Mouse (Mus musculus) midbrain, embryonic 10.5 days (tissue): Measurements from ENCODE around the gene Ascl1. TPM values are rescaled to one million over a fixed set of nuclear protein-coding genes. Genes with fewer than 3 reads are reported as not detected.

Source experiments
- DNase-seq: peaks from one replicate; pipeline ENCODE4 v3.0.0-alpha.2; 2017; ENCODE audit warnings: low spot score
- H3K27ac ChIP-seq: fragments of 300-500 bp; sonication (generic); replicated peaks from 2 replicates; pipeline ENCODE4 v1.5.1; 2016; ENCODE audit warnings: mild to moderate bottlenecking
- H3K27me3 ChIP-seq: fragments of 300-500 bp; sonication (generic); 2 replicates; pipeline ENCODE4 v1.6.1; 2016; ENCODE audit warnings: low read depth, mild to moderate bottlenecking; ENCODE audit not compliant: poor library complexity, severe bottlenecking
- H3K36me3 ChIP-seq: fragments of 300-500 bp; sonication (generic); 2 replicates; pipeline ENCODE4 v1.6.1; 2016; ENCODE audit warnings: mild to moderate bottlenecking, moderate library complexity
- H3K4me1 ChIP-seq: fragments of 300-500 bp; sonication (generic); 2 replicates; pipeline ENCODE4 v1.6.1; 2016
- H3K4me3 ChIP-seq: fragments of 300-500 bp; sonication (generic); 2 replicates; pipeline ENCODE4 v1.5.1; 2016; ENCODE audit warnings: mild to moderate bottlenecking, moderate library complexity
- H3K9me3 ChIP-seq: fragments of 300-500 bp; sonication (generic); replicated peaks from 2 replicates; pipeline ENCODE4 v1.6.1; 2016; ENCODE audit warnings: mild to moderate bottlenecking
- WGBS: fragments of 180-500 bp; shearing (Covaris S2); methylation state at CpG from one replicate; pipeline ENCODE4 v1.1.7; 2016; 5-methylcytosine and 5-hydroxymethylcytosine counted together
- polyA plus RNA-seq: library from polyadenylated mRNA; unstranded; fragments of >200 nt; fragmentation: Nextera tagmentation; extraction: Ambion mirVana; gene quantifications from 2 replicates; pipeline ENCODE4 v1.2.1, GENCODE M21; 2016

Ascl1 gene
- polyA plus RNA-seq, 1 experiment from 2014 or later = 29.4 TPM

DNA sequence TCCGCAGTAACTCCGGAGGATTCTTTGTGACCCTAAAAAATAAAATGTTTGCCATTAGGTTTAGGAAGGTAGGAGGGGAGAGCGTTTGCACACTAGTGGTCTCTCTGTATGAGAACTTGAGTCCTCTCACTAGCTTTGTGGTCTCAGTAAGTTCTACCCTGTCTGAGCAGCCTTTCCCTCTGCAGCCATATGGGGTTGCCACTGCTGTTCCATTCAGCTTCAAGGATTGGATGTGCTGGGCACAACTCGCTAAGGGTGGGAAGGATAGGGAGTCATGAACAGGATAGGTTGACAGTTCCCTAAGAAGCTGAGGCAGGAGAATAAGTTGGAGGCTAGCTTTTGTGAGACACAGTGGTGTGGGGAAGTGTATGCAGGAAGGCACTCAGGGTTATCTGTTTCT lies 716 bp upstream of the Ascl1 start:
- Histone ChIP-seq H3K4me3 (peak overlapping the region; percentile 88), H3K27me3 (peaks cover 97% of the 10 kb centered on the region), H3K27ac (peak overlapping the region; percentile 97), H3K36me3 (peaks cover 5% of the 10 kb centered on the region; the same call in 1 of the 2 replicates), H3K9me3 (peaks cover 6% of the 10 kb centered on the region; the same call in 1 of the 2 replicates), H3K4me1 (peaks cover 58% of the 10 kb centered on the region)
- DNase-seq = no peak
- WGBS = 0% methylated on average over 4 of the region's 4 CpGs

DNA sequence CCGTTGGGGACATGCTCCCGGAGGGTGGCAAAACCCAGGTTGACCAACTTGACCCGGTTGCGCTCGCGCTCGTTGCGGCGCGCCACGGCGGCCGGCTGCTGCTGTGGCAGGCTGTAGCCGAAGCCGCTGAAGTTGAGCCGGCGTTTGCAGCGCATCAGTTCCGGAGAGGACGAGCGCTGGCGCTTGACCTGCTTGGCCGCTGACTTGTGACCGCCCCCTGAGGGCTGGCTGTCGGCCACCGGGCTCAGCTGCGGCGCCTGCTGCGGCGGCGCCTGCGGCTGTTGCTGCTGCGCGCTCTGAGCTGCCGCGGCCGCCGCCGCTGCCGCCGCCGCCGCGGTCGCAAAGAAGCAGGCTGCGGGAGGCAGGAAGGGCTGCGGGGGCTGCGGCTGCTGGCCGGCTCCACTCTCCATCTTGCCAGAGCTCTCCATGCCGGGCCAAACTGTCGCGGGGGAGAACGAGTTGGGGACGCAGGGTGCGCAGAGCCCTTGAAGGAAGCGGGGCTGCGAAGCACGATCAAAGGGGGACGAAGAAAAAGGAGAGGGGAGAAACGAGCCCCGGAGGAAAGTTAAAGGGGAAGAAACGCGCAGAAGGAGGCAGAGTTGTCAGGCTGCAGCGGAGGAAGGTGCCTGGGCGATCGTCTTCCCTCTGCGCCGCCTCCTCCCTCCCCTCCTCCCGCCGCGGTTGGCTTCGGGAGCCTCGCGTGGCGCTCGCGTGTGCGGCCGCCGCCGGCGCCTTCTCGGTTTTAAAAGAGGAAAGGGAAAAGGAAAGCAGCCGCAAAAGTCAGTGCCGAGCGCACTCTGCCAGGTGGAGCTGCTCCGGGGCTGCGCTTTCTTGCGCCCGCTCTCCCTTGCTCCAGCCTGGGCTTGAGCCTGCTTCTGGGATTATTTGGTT lies 554 bp downstream of the Ascl1 start:
- DNase-seq = peak; percentile 82
- H3K27me3 ChIP-seq = peaks cover 96% of the 10 kb centered on the region
- peak overlapping the region; percentile 97 for H3K27ac ChIP-seq
- H3K4me1 ChIP-seq = peaks cover 70% of the 10 kb centered on the region
- peak overlapping the region; percentile 88 for H3K4me3 ChIP-seq
- peaks cover 2% of the 10 kb centered on the region; the same call in 1 of the 2 replicates for H3K9me3 ChIP-seq
- H3K36me3 ChIP-seq = peaks cover 5% of the 10 kb centered on the region; the same call in 1 of the 2 replicates
- under 1% methylated on average over 75 of the region's 90 CpGs for WGBS

DNA sequence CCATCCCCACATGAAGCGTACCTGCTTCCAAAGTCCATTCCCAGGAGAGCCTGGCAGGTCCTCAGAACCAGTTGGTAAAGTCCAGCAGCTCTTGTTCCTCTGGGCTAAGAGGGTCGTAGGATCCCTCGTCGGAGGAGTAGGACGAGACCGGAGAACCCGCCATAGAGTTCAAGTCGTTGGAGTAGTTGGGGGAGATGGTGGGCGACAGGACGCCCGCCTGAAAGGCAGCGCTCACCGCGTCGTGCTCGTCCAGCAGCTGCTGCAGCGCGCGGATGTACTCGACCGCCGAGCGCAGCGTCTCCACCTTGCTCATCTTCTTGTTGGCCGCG lies 1.2 kb downstream of the Ascl1 start:
- under 1% methylated on average over 26 of the region's 26 CpGs for WGBS
- peaks cover 96% of the 10 kb centered on the region for H3K27me3 ChIP-seq
- DNase-seq = no peak

DNA sequence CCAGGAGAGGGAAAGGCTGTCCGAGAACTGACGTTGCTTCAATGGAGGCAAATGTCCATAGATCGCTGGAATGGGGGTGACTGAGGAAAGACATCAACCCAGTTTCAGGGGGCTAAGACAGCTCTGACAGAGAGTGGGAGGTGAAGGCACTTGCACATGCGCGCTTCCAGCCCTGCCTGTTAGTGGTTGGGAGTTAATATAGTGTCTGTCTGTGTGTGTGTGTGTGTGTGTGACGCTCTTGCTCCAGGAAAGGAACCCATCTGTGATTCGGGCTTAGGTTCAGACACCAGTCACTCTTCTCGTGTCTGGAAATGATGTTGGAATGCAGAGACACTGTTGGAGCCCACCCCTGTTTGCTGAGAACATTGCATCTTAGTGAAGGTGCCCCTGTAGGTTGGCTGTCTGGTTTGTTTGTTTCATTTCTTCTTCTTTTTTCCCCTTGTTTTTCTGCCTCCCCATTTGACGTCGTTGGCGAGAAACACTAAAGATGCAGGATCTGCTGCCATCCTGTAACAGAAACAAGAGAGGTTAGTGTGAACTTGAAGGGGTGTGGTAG lies 1.9 kb downstream of the Ascl1 start:
- peaks cover 5% of the 10 kb centered on the region; the same call in 1 of the 2 replicates for H3K36me3 ChIP-seq
- H3K4me1 ChIP-seq = peaks cover 83% of the 10 kb centered on the region
- DNase-seq = peak; percentile 50
- no peaks in the 10 kb centered on the region for H3K9me3 ChIP-seq
- peak overlapping the region; percentile 88 for H3K4me3 ChIP-seq
- WGBS = 1% methylated on average over 11 of the region's 11 CpGs
- H3K27me3 ChIP-seq = peaks cover 96% of the 10 kb centered on the region
- H3K27ac ChIP-seq = peak overlapping the region; percentile 97

More for the DNA sequence above, 1.2 kb downstream of the Ascl1 start:
- Histone ChIP-seq H3K9me3 (no peaks in the 10 kb centered on the region), H3K4me3 (peak overlapping the region; percentile 88), H3K27ac (peak overlapping the region; percentile 97), H3K36me3 (peaks cover 5% of the 10 kb centered on the region; the same call in 1 of the 2 replicates), H3K4me1 (peaks cover 76% of the 10 kb centered on the region)

DNA sequence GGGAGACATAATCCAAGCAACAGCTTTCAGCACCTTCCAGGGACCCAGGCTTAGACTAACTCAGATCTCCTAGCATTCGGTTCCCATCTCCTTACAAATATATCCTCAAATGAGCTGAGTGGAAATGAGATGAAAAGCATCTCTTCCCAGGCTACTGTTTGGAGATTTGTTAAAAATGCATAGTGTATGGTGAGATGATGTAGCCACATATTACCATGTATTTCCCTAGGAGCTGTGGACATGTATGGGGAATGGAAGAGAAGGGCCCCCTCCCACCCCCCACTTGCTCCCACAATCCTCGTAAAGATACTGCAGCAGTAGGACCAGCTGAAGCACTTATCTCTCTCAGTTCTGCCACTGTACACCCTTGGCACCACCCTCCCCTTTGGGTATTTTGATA lies 3.1 kb downstream of the Ascl1 start:
- peaks cover 96% of the 10 kb centered on the region for H3K27me3 ChIP-seq
- 6% methylated on average over 2 of the region's 2 CpGs for WGBS

DNA sequence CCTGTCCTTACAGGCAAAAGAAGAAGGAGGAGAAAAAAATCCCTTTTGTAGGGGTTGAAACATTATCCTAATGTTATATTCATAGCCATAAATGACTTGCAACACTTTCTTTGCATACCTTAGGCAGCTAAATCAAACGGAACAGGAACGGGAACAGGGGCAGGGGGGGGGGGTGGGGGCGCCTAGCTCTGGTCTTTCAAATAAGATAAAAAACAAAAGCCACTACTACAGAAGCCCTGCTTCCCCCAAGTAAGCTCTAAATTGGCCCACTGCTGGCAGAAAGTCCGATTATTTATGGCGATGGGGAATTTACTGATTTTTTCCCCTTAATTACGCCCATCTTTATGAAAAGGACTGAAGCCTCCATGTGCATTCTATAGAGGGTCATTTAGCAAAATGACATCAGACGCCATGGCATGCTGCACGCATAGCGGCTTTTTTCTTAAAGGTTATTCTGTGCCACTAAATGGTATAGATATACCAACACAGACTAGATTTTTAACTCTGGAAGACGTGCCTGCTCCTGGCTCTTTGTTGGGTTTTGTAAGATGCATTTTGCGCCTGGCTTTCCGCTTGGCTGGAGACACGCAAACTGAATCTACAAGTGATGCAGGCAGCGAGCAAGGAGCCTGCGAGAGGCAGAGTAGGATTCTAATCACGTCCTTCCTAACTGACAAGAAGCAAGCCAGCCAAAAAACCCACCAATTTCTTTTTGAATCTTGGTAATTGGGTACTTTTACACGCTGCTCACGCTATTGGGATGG lies 4.0 kb downstream of the Ascl1 start:
- under 1% methylated on average over 18 of the region's 18 CpGs for WGBS
- Histone ChIP-seq H3K9me3 (no peaks in the 10 kb centered on the region), H3K27ac (peak overlapping the region; percentile 89), H3K4me1 (peaks cover 94% of the 10 kb centered on the region), H3K36me3 (peaks cover 5% of the 10 kb centered on the region; the same call in 1 of the 2 replicates), H3K27me3 (peaks cover 96% of the 10 kb centered on the region), H3K4me3 (peak overlapping the region; percentile 48)
- peak; percentile 78 for DNase-seq

More for the DNA sequence above, 3.1 kb downstream of the Ascl1 start:
- peaks cover 5% of the 10 kb centered on the region; the same call in 1 of the 2 replicates for H3K36me3 ChIP-seq
- DNase-seq = no peak
- H3K27ac ChIP-seq = peak overlapping the region; percentile 97
- H3K4me3 ChIP-seq = peak overlapping the region; percentile 88
- no peaks in the 10 kb centered on the region for H3K9me3 ChIP-seq
- peaks cover 94% of the 10 kb centered on the region for H3K4me1 ChIP-seq

DNA sequence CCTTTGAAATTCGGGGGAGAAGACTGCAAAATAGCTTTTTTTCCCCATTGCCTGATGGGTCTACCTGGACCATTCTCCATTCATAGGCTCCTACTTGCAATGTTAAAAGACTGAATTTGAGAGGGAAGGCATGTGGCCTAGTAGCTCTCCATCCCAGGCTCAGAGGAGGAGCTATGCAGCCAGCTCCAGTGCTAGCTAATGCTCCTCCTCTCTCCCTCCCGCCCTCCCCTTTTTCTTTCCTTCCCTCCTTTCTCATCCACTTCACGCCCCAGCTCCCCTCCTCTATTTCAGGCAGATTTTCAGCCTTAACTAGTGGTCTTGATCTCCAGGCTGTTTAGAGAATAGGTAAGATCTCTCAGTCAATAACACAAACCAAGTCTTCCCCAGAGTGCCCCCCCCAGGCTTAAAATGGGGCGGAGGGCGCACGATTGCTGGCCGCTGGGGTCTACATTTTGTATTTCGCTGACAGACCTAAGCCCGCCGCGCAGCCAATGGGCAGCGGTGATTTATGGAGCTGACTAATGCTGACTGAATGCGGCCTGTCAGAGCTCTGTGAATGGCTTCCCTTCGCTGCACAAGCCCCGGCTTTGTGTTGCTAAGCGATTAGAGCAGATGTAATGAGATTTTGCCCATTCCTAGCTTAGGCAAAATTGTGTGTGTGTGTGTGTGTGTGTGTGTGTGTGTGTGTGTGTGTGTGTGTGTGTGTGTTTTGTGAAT lies 4.9 kb downstream of the Ascl1 start:
- peak overlapping the region; percentile 48 for H3K4me3 ChIP-seq
- H3K27me3 ChIP-seq = peaks cover 91% of the 10 kb centered on the region
- H3K27ac ChIP-seq = peak overlapping the region; percentile 89
- no peaks in the 10 kb centered on the region for H3K9me3 ChIP-seq
- H3K4me1 ChIP-seq = peaks cover 88% of the 10 kb centered on the region
- peak; percentile 92 for DNase-seq
- WGBS = under 1% methylated on average over 16 of the region's 16 CpGs
- H3K36me3 ChIP-seq = peaks cover 5% of the 10 kb centered on the region; the same call in 1 of the 2 replicates

DNA sequence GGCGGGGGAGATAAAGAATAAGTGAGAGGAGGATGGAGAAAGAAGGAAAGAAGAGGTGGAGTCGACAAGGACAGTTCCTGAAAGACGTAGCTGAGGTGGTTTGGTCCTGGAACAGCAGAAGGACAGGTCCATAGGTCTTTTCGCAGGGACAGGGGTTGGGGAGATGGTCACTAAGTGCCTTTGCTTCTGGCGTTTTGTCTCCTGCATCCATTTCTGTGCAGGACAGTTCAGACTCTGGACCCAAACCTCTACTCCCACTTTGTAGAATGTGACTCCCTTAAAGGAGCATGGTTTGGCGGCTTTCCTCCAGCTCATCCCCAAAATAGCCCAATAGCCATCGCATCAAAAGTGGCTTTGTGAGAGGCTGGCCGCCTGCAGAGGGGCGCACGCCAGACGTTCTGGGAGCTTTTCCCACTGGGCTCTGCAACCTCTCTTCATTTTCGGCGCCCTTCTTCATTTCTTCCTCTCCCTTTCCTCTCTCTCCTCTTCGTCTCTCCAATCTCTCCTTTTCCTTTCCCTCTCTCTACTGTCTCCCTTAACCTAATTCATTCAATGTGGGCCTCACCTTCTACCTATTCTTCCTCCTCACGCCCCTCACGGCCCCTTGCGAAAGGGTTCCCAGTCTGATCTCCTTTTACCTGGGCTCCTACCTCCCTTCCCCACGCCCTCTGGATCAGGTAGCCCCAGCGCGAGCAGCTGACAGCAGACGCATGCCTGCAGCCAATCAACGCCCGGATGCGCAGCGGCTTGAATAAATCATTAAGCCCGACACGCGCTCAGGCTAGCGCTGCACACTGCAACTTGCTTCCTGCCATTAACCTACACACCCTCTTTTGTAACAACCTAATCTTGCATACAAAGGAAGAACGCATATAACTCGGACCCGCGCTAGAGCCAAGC lies 7.5 kb downstream of the Ascl1 start:
- under 1% methylated on average over 33 of the region's 33 CpGs for WGBS
- H3K4me3 ChIP-seq = peak overlapping the region; percentile 55
- H3K27me3 ChIP-seq = peaks cover 88% of the 10 kb centered on the region

DNA sequence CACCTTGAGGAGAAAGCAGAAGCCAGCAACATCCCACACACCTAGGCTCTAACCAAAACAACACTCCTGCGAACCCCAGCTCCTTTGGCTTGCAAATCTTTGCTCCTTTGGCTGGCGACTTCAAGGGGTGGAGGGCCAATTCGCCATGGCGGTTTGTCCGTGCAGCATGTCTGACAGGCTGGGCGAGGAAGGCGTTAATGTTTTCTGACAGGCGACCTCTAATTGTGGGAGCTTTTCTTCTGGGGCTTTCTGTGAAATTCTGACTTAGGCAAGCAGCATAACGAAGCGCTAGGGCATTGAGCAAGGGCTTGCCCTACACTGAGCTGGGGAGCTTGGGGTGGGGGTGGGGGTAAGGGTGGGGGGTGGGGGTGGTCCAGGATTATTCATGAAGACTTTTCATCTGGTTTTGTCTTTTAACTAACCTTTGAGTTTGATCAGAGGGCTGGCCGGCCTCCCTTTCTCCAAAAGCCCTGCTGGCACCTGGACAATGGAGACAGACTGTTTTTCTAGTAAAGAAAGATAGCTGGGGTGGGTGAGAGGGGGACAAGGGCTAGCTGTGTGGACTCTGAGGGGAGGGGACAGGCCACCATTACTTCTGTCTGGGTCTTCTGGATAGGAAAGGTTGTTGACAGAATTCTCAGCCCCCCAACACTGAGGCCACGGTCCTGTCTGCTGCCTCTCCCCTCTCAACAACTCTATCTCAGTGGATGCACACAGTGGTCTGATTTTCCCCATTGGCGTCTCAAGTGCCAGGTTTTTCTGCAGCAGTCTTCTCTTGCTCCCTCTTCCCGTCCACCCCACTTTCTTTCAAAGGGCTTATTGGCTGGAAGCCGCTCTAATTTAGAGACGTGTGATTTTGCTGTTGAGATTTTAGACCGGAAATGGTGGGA lies 8.4 kb downstream of the Ascl1 start:
- peaks cover 57% of the 10 kb centered on the region for H3K4me1 ChIP-seq
- H3K4me3 ChIP-seq = peak overlapping the region; percentile 55
- 1% methylated on average over 17 of the region's 17 CpGs for WGBS
- peak; percentile 80 for DNase-seq
- no peaks in the 10 kb centered on the region for H3K36me3 ChIP-seq
- H3K27ac ChIP-seq = peak overlapping the region; percentile 81
- peaks cover 81% of the 10 kb centered on the region for H3K27me3 ChIP-seq
- H3K9me3 ChIP-seq = peaks cover 5% of the 10 kb centered on the region; the same call in 1 of the 2 replicates

More for the DNA sequence above, 7.5 kb downstream of the Ascl1 start:
- H3K4me1 ChIP-seq = peaks cover 66% of the 10 kb centered on the region
- no peaks in the 10 kb centered on the region for H3K9me3 ChIP-seq
- H3K27ac ChIP-seq = peak overlapping the region; percentile 81
- H3K36me3 ChIP-seq = no peaks in the 10 kb centered on the region
- DNase-seq = peak; percentile 75

DNA sequence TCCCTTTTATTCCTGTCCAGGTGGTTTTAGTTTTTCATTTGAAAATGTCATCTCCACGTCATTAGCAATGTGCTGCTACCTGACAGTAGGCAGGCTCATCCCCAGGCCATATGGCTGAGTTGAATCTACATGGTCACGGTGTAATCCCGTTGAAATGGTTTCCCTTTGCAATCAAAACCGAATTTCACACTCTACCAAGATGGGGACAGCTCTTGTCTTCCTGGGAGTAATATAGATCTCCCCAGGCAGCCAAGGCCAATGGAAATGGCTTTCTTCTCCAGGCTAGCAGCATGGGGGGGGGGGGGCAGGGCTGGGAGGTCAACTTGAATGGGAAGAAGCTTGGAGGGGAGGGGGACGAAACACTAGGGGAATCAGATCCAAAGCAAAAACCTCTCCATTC lies 15.6 kb downstream of the Ascl1 start:
- Histone ChIP-seq H3K36me3 (no peaks in the 10 kb centered on the region), H3K4me1 (peaks cover 46% of the 10 kb centered on the region), H3K4me3 (no peak overlapping the region), H3K27me3 (peaks cover 29% of the 10 kb centered on the region), H3K9me3 (peaks cover 9% of the 10 kb centered on the region; the same call in 1 of the 2 replicates), H3K27ac (no peak overlapping the region)
- peak; percentile 40 for DNase-seq
- 63% methylated on average over 5 of the region's 5 CpGs for WGBS
